Mouse (Mus musculus) midbrain, embryonic 16.5 days (tissue): Measurements from ENCODE around the gene Carhsp1. TPM values are rescaled to one million over a fixed set of nuclear protein-coding genes. Genes with fewer than 3 reads are reported as not detected.

Experiments used
- ATAC-seq: fragments of 200-750 bp; cut with Nextera tagmentation; 2 replicates; pipeline ENCODE4 v1.8.0; 2017; ENCODE audit warnings: moderate TSS enrichment
- H3K27ac ChIP-seq: fragments of 300-500 bp; sonication (generic); 2 replicates; pipeline ENCODE4 v1.5.1; 2014; ENCODE audit warnings: mild to moderate bottlenecking, low read length, mixed read lengths
- H3K27me3 ChIP-seq: fragments of 300-500 bp; sonication (generic); 2 replicates; pipeline ENCODE4 v1.6.1; 2014; ENCODE audit warnings: low read depth, low read length, mixed read lengths; ENCODE audit not compliant: control insufficient read depth, insufficient read depth
- H3K36me3 ChIP-seq: fragments of 300-500 bp; sonication (generic); 2 replicates; pipeline ENCODE4 v1.6.1; 2014; ENCODE audit warnings: mild to moderate bottlenecking, low read length, moderate library complexity, mixed read lengths; ENCODE audit not compliant: control insufficient read depth, insufficient read depth
- H3K4me1 ChIP-seq: fragments of 300-500 bp; sonication (generic); 2 replicates; pipeline ENCODE4 v1.6.1; 2014; ENCODE audit warnings: mild to moderate bottlenecking, low read length, mixed read lengths; ENCODE audit not compliant: control insufficient read depth, insufficient read depth
- H3K4me2 ChIP-seq: fragments of 300-500 bp; sonication (generic); 2 replicates; pipeline ENCODE4 v1.6.1; 2014; ENCODE audit warnings: mild to moderate bottlenecking, low read length, mixed read lengths
- H3K4me3 ChIP-seq: fragments of 300-500 bp; sonication (generic); 2 replicates; pipeline ENCODE4 v1.5.1; 2014; ENCODE audit warnings: low read depth, mild to moderate bottlenecking, low read length, moderate library complexity, mixed read lengths
- H3K9ac ChIP-seq: fragments of 300-500 bp; sonication (generic); 2 replicates; pipeline ENCODE4 v1.6.1; 2014; ENCODE audit warnings: low read depth, low read length, mixed read lengths
- H3K9me3 ChIP-seq: fragments of 300-500 bp; sonication (generic); replicated peaks from 2 replicates; pipeline ENCODE4 v1.6.1; 2014; ENCODE audit warnings: mild to moderate bottlenecking, low read length, mixed read lengths; ENCODE audit not compliant: control insufficient read depth, poor library complexity, severe bottlenecking
- WGBS: fragments of 180-500 bp; shearing (Covaris S2); extraction: QIAGEN DNeasy Blood & Tissue Kit; methylation state at CpG from one replicate; pipeline ENCODE4 v1.1.7; 2014; 5-methylcytosine and 5-hydroxymethylcytosine counted together
- polyA plus RNA-seq: library from polyadenylated mRNA; unstranded; fragments of >200 nt; fragmentation: Nextera tagmentation; extraction: Ambion mirVana; gene quantifications from 2 replicates; pipeline ENCODE4 v1.2.1, GENCODE M21; 2015

The Carhsp1 gene
- polyA plus RNA-seq, 1 experiment from 2014 or later = 157 TPM

GRCm38 (mm10) chr16:8678676-8679075 is 6.7 kb upstream of the Carhsp1 start:
- Histone ChIP-seq H3K9ac (no peak overlapping the region), H3K4me3 (no peak overlapping the region), H3K4me2 (no peak overlapping the region), H3K4me1 (no peaks in the 10 kb centered on the region), H3K27ac (no peak overlapping the region), H3K36me3 (no peaks in the 10 kb centered on the region), H3K27me3 (no peaks in the 10 kb centered on the region), H3K9me3 (no peaks in the 10 kb centered on the region)
- 87% methylated on average over 4 of the region's 4 CpGs for WGBS
- no peak for ATAC-seq

- no peak for ATAC-seq
- Histone ChIP-seq H3K4me2 (no peak overlapping the region), H3K27ac (no peak overlapping the region), H3K27me3 (no peaks in the 10 kb centered on the region), H3K4me3 (no peak overlapping the region), H3K36me3 (no peaks in the 10 kb centered on the region), H3K9ac (no peak overlapping the region), H3K4me1 (no peaks in the 10 kb centered on the region), H3K9me3 (no peaks in the 10 kb centered on the region)
- 47% methylated on average over 5 of the region's 5 CpGs for WGBS
These were observed 6.1 kb upstream of the Carhsp1 start for GRCm38 (mm10) chr16:8678035-8678434.

GRCm38 (mm10) chr16:8676800-8677199 is 4.8 kb upstream of the Carhsp1 start:
- WGBS = 56% methylated on average over 4 of the region's 4 CpGs
- no peak overlapping the region for H3K9ac ChIP-seq
- H3K4me3 ChIP-seq = no peak overlapping the region
- no peak overlapping the region for H3K4me2 ChIP-seq
- no peaks in the 10 kb centered on the region for H3K36me3 ChIP-seq
- no peaks in the 10 kb centered on the region for H3K9me3 ChIP-seq
- H3K27me3 ChIP-seq = no peaks in the 10 kb centered on the region
- H3K4me1 ChIP-seq = peaks cover 3% of the 10 kb centered on the region; the same call in 1 of the 2 replicates
- no peak overlapping the region for H3K27ac ChIP-seq
- ATAC-seq = no peak

GRCm38 (mm10) chr16:8676228-8676627 is 4.3 kb upstream of the Carhsp1 start:
- Histone ChIP-seq H3K9me3 (no peaks in the 10 kb centered on the region), H3K36me3 (no peaks in the 10 kb centered on the region), H3K27me3 (no peaks in the 10 kb centered on the region), H3K9ac (no peak overlapping the region), H3K4me3 (no peak overlapping the region), H3K4me2 (no peak overlapping the region), H3K27ac (no peak overlapping the region), H3K4me1 (peaks cover 3% of the 10 kb centered on the region; the same call in 1 of the 2 replicates)
- no peak for ATAC-seq
- WGBS = 85% methylated on average over 2 of the region's 2 CpGs

- Histone ChIP-seq H3K4me3 (no peak overlapping the region), H3K9me3 (no peaks in the 10 kb centered on the region), H3K27ac (no peak overlapping the region), H3K27me3 (no peaks in the 10 kb centered on the region), H3K4me1 (peaks cover 5% of the 10 kb centered on the region), H3K36me3 (no peaks in the 10 kb centered on the region), H3K9ac (no peak overlapping the region), H3K4me2 (no peak overlapping the region)
- no peak for ATAC-seq
- WGBS = 88% methylated on average over 8 of the region's 8 CpGs
These were observed 3.6 kb upstream of the Carhsp1 start for GRCm38 (mm10) chr16:8675559-8675958.

- no peaks in the 10 kb centered on the region for H3K9me3 ChIP-seq
- no peak overlapping the region for H3K4me3 ChIP-seq
- 2% methylated on average over 8 of the region's 8 CpGs for WGBS
- no peak overlapping the region for H3K9ac ChIP-seq
- H3K36me3 ChIP-seq = no peaks in the 10 kb centered on the region
- H3K4me2 ChIP-seq = no peak overlapping the region
- ATAC-seq = no peak
- H3K27ac ChIP-seq = no peak overlapping the region
- no peaks in the 10 kb centered on the region for H3K27me3 ChIP-seq
- peaks cover 19% of the 10 kb centered on the region for H3K4me1 ChIP-seq
These were observed 2.2 kb upstream of the Carhsp1 start for GRCm38 (mm10) chr16:8674165-8674564.

GRCm38 (mm10) chr16:8673343-8673742 is 1.4 kb upstream of the Carhsp1 start:
- ATAC-seq = no peak

GRCm38 (mm10) chr16:8672811-8673210 is 856 bp upstream of the Carhsp1 start:
- peaks cover 31% of the 10 kb centered on the region for H3K4me1 ChIP-seq
- H3K27me3 ChIP-seq = no peaks in the 10 kb centered on the region
- H3K9ac ChIP-seq = no peak overlapping the region
- H3K27ac ChIP-seq = no peak overlapping the region
- no peak for ATAC-seq
- no peaks in the 10 kb centered on the region for H3K36me3 ChIP-seq
- H3K4me3 ChIP-seq = peak overlapping the region; percentile 83; the same call in 1 of the 2 replicates
- H3K9me3 ChIP-seq = no peaks in the 10 kb centered on the region
- H3K4me2 ChIP-seq = peak overlapping the region; percentile 84

More at GRCm38 (mm10) chr16:8673343-8673742, 1.4 kb upstream of the Carhsp1 start:
- no peak overlapping the region for H3K4me2 ChIP-seq
- H3K27ac ChIP-seq = no peak overlapping the region
- WGBS = 72% methylated on average over 6 of the region's 6 CpGs
- H3K36me3 ChIP-seq = no peaks in the 10 kb centered on the region
- no peak overlapping the region for H3K4me3 ChIP-seq
- H3K9ac ChIP-seq = no peak overlapping the region
- H3K27me3 ChIP-seq = no peaks in the 10 kb centered on the region
- H3K9me3 ChIP-seq = no peaks in the 10 kb centered on the region
- H3K4me1 ChIP-seq = peaks cover 27% of the 10 kb centered on the region

GRCm38 (mm10) chr16:8672350-8672687 is 364 bp upstream of the Carhsp1 start:
- peak overlapping the region; percentile 80 for H3K9ac ChIP-seq
- ATAC-seq = no peak
- peaks cover 36% of the 10 kb centered on the region for H3K4me1 ChIP-seq
- no peaks in the 10 kb centered on the region for H3K36me3 ChIP-seq
- 0% methylated on average over 18 of the region's 18 CpGs for WGBS
- H3K27ac ChIP-seq = peak overlapping the region; percentile 74
- peak overlapping the region; percentile 84 for H3K4me2 ChIP-seq
- no peaks in the 10 kb centered on the region for H3K27me3 ChIP-seq
- peak overlapping the region; percentile 83 for H3K4me3 ChIP-seq
- no peaks in the 10 kb centered on the region for H3K9me3 ChIP-seq
